Mouse (Mus musculus) embryonic facial prominence, embryonic 12.5 days (tissue): ENCODE measurements around the gene Slc5a11. TPM values are rescaled to one million over a fixed set of nuclear protein-coding genes. Genes with fewer than 3 reads are reported as not detected.

Experiments used
- ATAC-seq: fragments of 200-750 bp; cut with Nextera tagmentation; 2 replicates; pipeline ENCODE4 v1.8.0; 2017; ENCODE audit not compliant: insufficient number of reproducible peaks, insufficient read depth, low FRiP score, low TSS enrichment
- H3K27ac ChIP-seq: fragments of 300-500 bp; sonication (generic); 2 replicates; pipeline ENCODE4 v1.5.1; 2016; ENCODE audit warnings: mild to moderate bottlenecking
- H3K27me3 ChIP-seq: fragments of 300-500 bp; sonication (generic); 2 replicates; pipeline ENCODE4 v1.6.1; 2016; ENCODE audit warnings: mild to moderate bottlenecking, moderate library complexity
- H3K36me3 ChIP-seq: fragments of 300-500 bp; sonication (generic); 2 replicates; pipeline ENCODE4 v1.6.1; 2016; ENCODE audit warnings: mild to moderate bottlenecking
- H3K4me1 ChIP-seq: fragments of 300-500 bp; sonication (generic); 2 replicates; pipeline ENCODE4 v1.6.1; 2016
- H3K4me2 ChIP-seq: fragments of 300-500 bp; sonication (generic); replicated peaks from 2 replicates; pipeline ENCODE4 v1.6.1; 2016; ENCODE audit warnings: mild to moderate bottlenecking, moderate library complexity
- H3K4me3 ChIP-seq: fragments of 300-500 bp; sonication (generic); 2 replicates; pipeline ENCODE4 v1.5.1; 2016; ENCODE audit warnings: mild to moderate bottlenecking
- H3K9ac ChIP-seq: fragments of 300-500 bp; sonication (generic); 2 replicates; pipeline ENCODE4 v1.6.1; 2016; ENCODE audit warnings: mild to moderate bottlenecking, moderate library complexity
- H3K9me3 ChIP-seq: fragments of 300-500 bp; sonication (generic); 2 replicates; pipeline ENCODE4 v1.6.1; 2016; ENCODE audit warnings: mild to moderate bottlenecking, moderate library complexity
- WGBS: fragments of 180-500 bp; shearing (Covaris S2); methylation state at CpG from one replicate; pipeline ENCODE4 v1.1.7; 2016; 5-methylcytosine and 5-hydroxymethylcytosine counted together
- polyA plus RNA-seq: library from polyadenylated mRNA; unstranded; fragments of >200 nt; fragmentation: Nextera tagmentation; extraction: Ambion mirVana; gene quantifications from 2 replicates; pipeline ENCODE4 v1.2.1, GENCODE M21; 2016

Gene Slc5a11
- polyA plus RNA-seq, 1 experiment from 2014 or later = 0.06 TPM

GRCm38 (mm10) chr7:123246504-123247084, 32.0 kb downstream of the Slc5a11 start:
- 67% methylated on average over 4 of the region's 4 CpGs for WGBS
- H3K27ac ChIP-seq = no peak overlapping the region

GRCm38 (mm10) chr7:123248166-123248565, 33.6 kb downstream of the Slc5a11 start:
- 32% methylated on average over 2 of the region's 2 CpGs for WGBS
- Histone ChIP-seq H3K4me2 (no peak overlapping the region), H3K9ac (no peak overlapping the region), H3K4me1 (no peaks in the 10 kb centered on the region), H3K36me3 (no peaks in the 10 kb centered on the region), H3K9me3 (no peaks in the 10 kb centered on the region), H3K27me3 (no peaks in the 10 kb centered on the region), H3K4me3 (no peak overlapping the region), H3K27ac (no peak overlapping the region)
- no peak for ATAC-seq

More at GRCm38 (mm10) chr7:123246504-123247084, 32.0 kb downstream of the Slc5a11 start:
- no peak for ATAC-seq
- H3K9me3 ChIP-seq = no peaks in the 10 kb centered on the region
- H3K4me2 ChIP-seq = no peak overlapping the region
- no peak overlapping the region for H3K4me3 ChIP-seq
- H3K27me3 ChIP-seq = no peaks in the 10 kb centered on the region
- H3K36me3 ChIP-seq = no peaks in the 10 kb centered on the region
- H3K9ac ChIP-seq = no peak overlapping the region
- H3K4me1 ChIP-seq = no peaks in the 10 kb centered on the region

GRCm38 (mm10) chr7:123251343-123251742, 36.8 kb downstream of the Slc5a11 start:
- H3K27me3 ChIP-seq = no peaks in the 10 kb centered on the region
- WGBS = 56% methylated on average over 6 of the region's 6 CpGs
- H3K27ac ChIP-seq = no peak overlapping the region

GRCm38 (mm10) chr7:123253396-123253795, 38.8 kb downstream of the Slc5a11 start:
- H3K9ac ChIP-seq = no peak overlapping the region
- 79% methylated on average over 7 of the region's 7 CpGs for whole genome bisulfite sequencing
- H3K27ac ChIP-seq = no peak overlapping the region
- no peaks in the 10 kb centered on the region for H3K4me1 ChIP-seq
- no peaks in the 10 kb centered on the region for H3K27me3 ChIP-seq
- H3K36me3 ChIP-seq = no peaks in the 10 kb centered on the region
- ATAC-seq = no peak
- H3K4me2 ChIP-seq = no peak overlapping the region
- no peak overlapping the region for H3K4me3 ChIP-seq
- no peaks in the 10 kb centered on the region for H3K9me3 ChIP-seq

More at GRCm38 (mm10) chr7:123251343-123251742, 36.8 kb downstream of the Slc5a11 start:
- Histone ChIP-seq H3K4me3 (no peak overlapping the region), H3K36me3 (no peaks in the 10 kb centered on the region), H3K4me1 (no peaks in the 10 kb centered on the region), H3K9me3 (no peaks in the 10 kb centered on the region), H3K4me2 (no peak overlapping the region), H3K9ac (no peak overlapping the region)
- no peak for ATAC-seq

- no peaks in the 10 kb centered on the region for H3K4me1 ChIP-seq
- H3K9ac ChIP-seq = no peak overlapping the region
- no peaks in the 10 kb centered on the region for H3K9me3 ChIP-seq
- no peak overlapping the region for H3K4me3 ChIP-seq
- no peak for ATAC-seq
- no peak overlapping the region for H3K27ac ChIP-seq
- no peaks in the 10 kb centered on the region for H3K27me3 ChIP-seq
- no peak overlapping the region for H3K4me2 ChIP-seq
- 92% methylated on average over 14 of the region's 14 CpGs for WGBS
- no peaks in the 10 kb centered on the region for H3K36me3 ChIP-seq
These were observed 39.8 kb downstream of the Slc5a11 start for GRCm38 (mm10) chr7:123254196-123254970.

GRCm38 (mm10) chr7:123258103-123258502, 43.5 kb downstream of the Slc5a11 start:
- H3K27ac ChIP-seq = no peak overlapping the region
- H3K4me3 ChIP-seq = no peak overlapping the region
- H3K36me3 ChIP-seq = no peaks in the 10 kb centered on the region
- 86% methylated on average over 8 of the region's 8 CpGs for WGBS
- ATAC-seq = no peak
- no peaks in the 10 kb centered on the region for H3K4me1 ChIP-seq
- H3K9ac ChIP-seq = no peak overlapping the region
- H3K4me2 ChIP-seq = no peak overlapping the region
- no peaks in the 10 kb centered on the region for H3K27me3 ChIP-seq
- no peaks in the 10 kb centered on the region for H3K9me3 ChIP-seq

- Histone ChIP-seq H3K4me3 (no peak overlapping the region), H3K4me1 (no peaks in the 10 kb centered on the region), H3K27me3 (no peaks in the 10 kb centered on the region), H3K9me3 (no peaks in the 10 kb centered on the region), H3K36me3 (peaks cover 2% of the 10 kb centered on the region; the same call in 1 of the 2 replicates), H3K4me2 (no peak overlapping the region), H3K27ac (no peak overlapping the region), H3K9ac (no peak overlapping the region)
- 66% methylated on average over 11 of the region's 11 CpGs for WGBS
- no peak for ATAC-seq
These were observed 58.5 kb downstream of the Slc5a11 start for GRCm38 (mm10) chr7:123273056-123273455.

- no peak overlapping the region for H3K4me3 ChIP-seq
- no peak for ATAC-seq
- H3K36me3 ChIP-seq = peaks cover 16% of the 10 kb centered on the region; the same call in 1 of the 2 replicates
- H3K4me1 ChIP-seq = no peaks in the 10 kb centered on the region
- no peak overlapping the region for H3K27ac ChIP-seq
- no peaks in the 10 kb centered on the region for H3K27me3 ChIP-seq
- no peak overlapping the region for H3K9ac ChIP-seq
- no peak overlapping the region for H3K4me2 ChIP-seq
- no peaks in the 10 kb centered on the region for H3K9me3 ChIP-seq
- 92% methylated on average over 4 of the region's 4 CpGs for WGBS
These were observed 62.0 kb downstream of the Slc5a11 start for GRCm38 (mm10) chr7:123276568-123276967.

- 96% methylated on average over 4 of the region's 4 CpGs for WGBS
These were observed 65.2 kb downstream of the Slc5a11 start for GRCm38 (mm10) chr7:123279797-123280196.

GRCm38 (mm10) chr7:123283826-123284225, 69.2 kb downstream of the Slc5a11 start:
- Histone ChIP-seq H3K27me3 (no peaks in the 10 kb centered on the region), H3K4me1 (no peaks in the 10 kb centered on the region), H3K36me3 (peaks cover 26% of the 10 kb centered on the region), H3K9ac (no peak overlapping the region), H3K4me2 (no peak overlapping the region), H3K9me3 (no peaks in the 10 kb centered on the region), H3K27ac (no peak overlapping the region), H3K4me3 (no peak overlapping the region)
- 91% methylated on average over 4 of the region's 4 CpGs for WGBS
- ATAC-seq = no peak

More at GRCm38 (mm10) chr7:123279797-123280196, 65.2 kb downstream of the Slc5a11 start:
- Histone ChIP-seq H3K4me2 (no peak overlapping the region), H3K9ac (no peak overlapping the region), H3K27me3 (no peaks in the 10 kb centered on the region), H3K36me3 (peaks cover 16% of the 10 kb centered on the region; the same call in 1 of the 2 replicates), H3K9me3 (no peaks in the 10 kb centered on the region), H3K4me1 (no peaks in the 10 kb centered on the region), H3K4me3 (no peak overlapping the region), H3K27ac (no peak overlapping the region)
- ATAC-seq = no peak

- H3K27ac ChIP-seq = no peak overlapping the region
- no peaks in the 10 kb centered on the region for H3K4me1 ChIP-seq
- no peak overlapping the region for H3K9ac ChIP-seq
- H3K27me3 ChIP-seq = no peaks in the 10 kb centered on the region
- H3K9me3 ChIP-seq = no peaks in the 10 kb centered on the region
- no peak overlapping the region for H3K4me2 ChIP-seq
- H3K36me3 ChIP-seq = peaks cover 33% of the 10 kb centered on the region
- ATAC-seq = no peak
- no peak overlapping the region for H3K4me3 ChIP-seq
- WGBS = 94% methylated on average over 5 of the region's 5 CpGs
These were observed 71.3 kb downstream of the Slc5a11 start for GRCm38 (mm10) chr7:123285896-123286295.

GRCm38 (mm10) chr7:123287903-123288302, 73.3 kb downstream of the Slc5a11 start:
- H3K27me3 ChIP-seq = no peaks in the 10 kb centered on the region
- no peak overlapping the region for H3K9ac ChIP-seq
- no peak overlapping the region for H3K4me3 ChIP-seq
- H3K27ac ChIP-seq = no peak overlapping the region
- H3K9me3 ChIP-seq = no peaks in the 10 kb centered on the region
- WGBS = 82% methylated on average over 3 of the region's 3 CpGs
- H3K4me2 ChIP-seq = no peak overlapping the region
- peaks cover 50% of the 10 kb centered on the region for H3K36me3 ChIP-seq
- H3K4me1 ChIP-seq = no peaks in the 10 kb centered on the region
- ATAC-seq = no peak
